Mouse (Mus musculus) heart, adult 2 months (tissue): Measurements from ENCODE around the gene Crlf3.

ENCODE experiments used
- CTCF ChIP-seq: fragments of 200-600 bp; IDR thresholded peaks from 2 replicates; pipeline ENCODE4 v1.8.1; 2022; ENCODE audit warnings: antibody characterized with exemption, mild to moderate bottlenecking, moderate library complexity
- EP300 ChIP-seq: fragments of 200-500 bp; IDR thresholded peaks from 2 replicates; pipeline ENCODE4 v1.6.1; 2011; ENCODE audit warnings: low read depth, low read length, control low read depth; ENCODE audit not compliant: insufficient read depth
- POLR2A ChIP-seq: fragments of 200-500 bp; IDR thresholded peaks from 2 replicates; pipeline ENCODE4 v1.6.1; 2011; ENCODE audit warnings: mild to moderate bottlenecking, low read depth, low read length, control low read depth; ENCODE audit not compliant: insufficient read depth

DNA sequence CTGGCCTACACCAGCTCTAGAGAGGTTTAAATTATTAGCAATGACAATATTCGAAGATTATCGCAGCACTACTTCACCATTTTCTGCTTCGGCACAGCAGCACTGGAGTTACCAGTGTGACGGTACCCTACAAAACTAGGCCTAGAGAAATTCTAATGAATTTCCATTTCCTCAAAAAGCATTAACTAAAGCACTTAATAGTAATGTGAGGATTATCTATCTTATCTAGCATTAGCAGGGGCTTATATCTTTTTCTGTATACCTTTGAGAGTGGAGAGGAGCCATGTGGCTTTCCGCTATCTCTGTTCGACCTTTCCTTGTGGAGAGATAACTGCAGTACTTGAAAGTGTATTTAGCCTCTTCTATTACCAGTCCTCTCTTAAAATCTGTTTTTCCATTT lies 1.0 kb downstream of the Crlf3 start:
- TF ChIP-seq POLR2A (no peak), CTCF (no peak), EP300 (no peak)
